Mouse (Mus musculus) heart, postnatal 0 days (tissue): ENCODE data around the gene Neurod6.

ENCODE experiments used
- CTCF ChIP-seq: IDR thresholded peaks from 2 replicates; pipeline ENCODE4 v1.5.1; 2016; ENCODE audit warnings: antibody characterized with exemption, control low read depth, low read depth
- EP300 ChIP-seq: IDR thresholded peaks from 2 replicates; pipeline ENCODE4 v1.6.1; 2016; ENCODE audit warnings: antibody characterized with exemption, low read depth

- no peak for TF ChIP-seq EP300
- TF ChIP-seq CTCF: no peak
Observed at GRCm38 (mm10) chr6:55634662-55635061, 46.4 kb downstream of the Neurod6 start.
